Mouse (Mus musculus) erythroblast, embryonic 14.5 days (primary cell): ENCODE data around the gene Mknk2. TPM values are rescaled to one million over a fixed set of nuclear protein-coding genes. Genes with fewer than 3 reads are reported as not detected.

Experiments
- H3K27me3 ChIP-seq: 2 replicates; pipeline ENCODE4 v1.6.1; 2012; ENCODE audit warnings: inconsistent platforms; ENCODE audit not compliant: control insufficient read depth
- H3K36me3 ChIP-seq: 2 replicates; pipeline ENCODE4 v1.6.1; 2012; ENCODE audit warnings: mild to moderate bottlenecking, inconsistent platforms; ENCODE audit not compliant: control insufficient read depth
- H3K4me1 ChIP-seq: 2 replicates; pipeline ENCODE4 v1.6.1; 2012; ENCODE audit warnings: inconsistent platforms; ENCODE audit not compliant: control insufficient read depth
- H3K4me3 ChIP-seq: replicated peaks from 2 replicates; pipeline ENCODE3; 2012; ENCODE audit warnings: moderate library complexity, mild to moderate bottlenecking, inconsistent platforms
- H3K9me3 ChIP-seq: 2 replicates; pipeline ENCODE4 v1.6.1; 2012; ENCODE audit warnings: low read length, inconsistent platforms, mixed read lengths; ENCODE audit not compliant: control insufficient read depth
- GATA1 ChIP-seq: IDR thresholded peaks from 2 replicates; pipeline ENCODE4 v1.6.1; 2012; ENCODE audit warnings: low read length, inconsistent platforms, mixed read lengths
- TAL1 ChIP-seq: IDR thresholded peaks from 3 replicates; pipeline ENCODE4 v1.6.1; 2012; ENCODE audit warnings: low read length, inconsistent platforms, mixed read lengths
- polyA plus RNA-seq: library from polyadenylated mRNA; stranded (reverse); fragments of >175 nt; gene quantifications from 2 replicates; pipeline ENCODE4 v1.2.3, GENCODE M21; 2012

Mknk2 gene
- polyA plus RNA-seq, 1 experiment: 49.1 TPM

DNA sequence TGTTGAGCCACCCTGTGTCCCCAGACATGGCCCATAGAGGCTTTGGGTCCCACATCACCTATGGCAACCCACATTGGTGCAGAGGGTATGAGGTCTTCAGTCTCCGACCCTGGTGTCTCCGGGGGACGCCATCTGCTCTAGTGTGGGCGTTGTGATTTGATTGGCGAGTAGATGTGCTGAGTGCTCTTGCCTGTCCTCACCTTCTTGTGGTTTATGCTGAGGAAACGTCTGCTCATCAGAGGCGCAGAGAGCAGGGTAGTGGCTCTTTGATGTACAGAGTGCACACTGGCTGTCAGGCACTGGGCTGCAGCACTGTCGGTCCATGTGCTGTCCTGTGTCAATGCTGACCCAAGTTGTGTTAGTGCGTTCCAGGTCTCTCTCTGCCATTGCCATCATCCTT lies 49.0 kb downstream of the Mknk2 start:
- Histone ChIP-seq H3K9me3 (no peaks in the 10 kb centered on the region), H3K36me3 (peaks cover 70% of the 10 kb centered on the region), H3K27me3 (no peaks in the 10 kb centered on the region), H3K4me1 (peaks cover 57% of the 10 kb centered on the region), H3K4me3 (no peak overlapping the region)
- TF ChIP-seq TAL1: no peak
- TF ChIP-seq GATA1: no peak

DNA sequence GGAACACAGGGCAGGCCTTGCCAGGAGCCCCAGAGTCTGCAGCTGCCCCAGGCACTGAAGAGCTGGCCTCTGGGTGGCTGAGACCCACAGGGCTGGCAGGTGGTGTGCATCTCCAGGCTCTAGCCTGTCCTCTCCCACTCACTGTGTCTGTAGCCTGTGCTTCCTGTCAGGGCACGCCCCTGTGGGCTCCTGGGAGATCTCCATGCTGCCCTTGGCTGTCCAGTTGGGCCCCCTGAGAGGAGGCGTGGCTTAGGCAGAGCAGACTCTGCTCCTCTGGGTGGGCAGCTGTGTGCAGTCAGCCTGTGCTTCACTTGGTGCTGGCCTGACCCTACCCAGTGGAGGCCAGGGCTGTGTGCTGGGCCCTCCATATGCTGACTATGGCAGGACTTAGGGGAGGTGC lies 50.2 kb downstream of the Mknk2 start:
- Histone ChIP-seq H3K36me3 (peaks cover 64% of the 10 kb centered on the region), H3K4me3 (no peak overlapping the region), H3K9me3 (no peaks in the 10 kb centered on the region), H3K4me1 (peaks cover 68% of the 10 kb centered on the region), H3K27me3 (no peaks in the 10 kb centered on the region)
- TF ChIP-seq GATA1 (no peak), TAL1 (no peak)

DNA sequence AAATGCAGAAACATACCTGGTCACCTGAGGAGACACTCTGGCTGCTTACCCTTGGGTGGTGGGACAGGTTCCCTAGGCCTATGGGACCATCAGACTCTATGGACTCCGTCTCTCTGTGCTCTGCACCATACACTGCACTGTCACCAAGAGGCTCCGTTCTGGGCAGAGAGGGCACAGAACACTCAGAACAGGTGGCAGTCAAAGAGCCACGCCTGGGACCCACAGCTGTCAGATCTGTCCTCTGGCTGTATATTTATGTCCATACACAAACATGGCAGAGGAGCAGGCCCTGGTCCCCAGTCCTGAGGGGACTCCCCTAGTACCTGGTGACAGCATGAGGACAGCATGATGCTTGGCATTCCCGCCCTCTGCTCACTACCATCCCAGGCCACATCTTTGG lies 52.1 kb downstream of the Mknk2 start:
- H3K4me1 ChIP-seq: peaks cover 76% of the 10 kb centered on the region
- no peaks in the 10 kb centered on the region for H3K9me3 ChIP-seq
- H3K4me3 ChIP-seq: no peak overlapping the region
- TF ChIP-seq TAL1: no peak
- no peak for TF ChIP-seq GATA1
- no peaks in the 10 kb centered on the region for H3K27me3 ChIP-seq
- peaks cover 52% of the 10 kb centered on the region for H3K36me3 ChIP-seq

DNA sequence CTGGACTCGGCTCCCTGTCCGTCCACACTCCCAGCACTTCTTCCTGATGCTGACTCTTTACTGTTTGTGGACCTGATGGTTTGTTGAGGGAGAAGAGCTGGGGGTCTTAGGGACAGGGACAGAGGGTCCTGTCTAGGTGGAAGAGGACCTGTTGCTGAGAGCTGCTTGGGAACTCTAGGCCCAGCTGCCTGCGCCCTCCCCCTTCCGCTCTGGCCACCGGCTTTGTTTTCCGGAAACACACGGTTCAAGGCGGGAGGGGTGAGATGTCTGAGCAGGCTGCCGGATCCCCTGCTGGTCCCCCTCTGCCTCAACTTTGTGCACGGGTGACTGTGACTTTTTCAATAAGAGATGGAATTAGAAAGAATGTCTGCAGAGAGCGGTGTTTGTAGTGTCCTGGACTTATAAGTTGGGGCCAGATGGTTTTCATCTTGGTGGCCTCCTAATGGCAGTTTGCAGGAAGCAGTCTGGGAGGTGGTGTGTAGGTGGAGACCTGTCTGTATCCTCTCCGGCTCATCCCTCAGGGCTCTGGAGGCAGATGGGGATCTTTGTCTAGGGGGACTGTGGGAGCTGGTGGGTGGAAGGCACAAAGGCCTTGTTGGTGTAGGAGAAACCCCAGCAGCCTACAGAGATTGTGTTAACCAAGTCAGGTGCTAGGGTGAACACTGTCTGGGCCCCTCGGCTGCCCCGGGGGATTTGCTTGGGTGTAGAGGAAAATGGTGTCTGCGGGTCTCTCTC lies 54.3 kb downstream of the Mknk2 start:
- Histone ChIP-seq H3K27me3 (no peaks in the 10 kb centered on the region), H3K9me3 (no peaks in the 10 kb centered on the region), H3K4me1 (peaks cover 77% of the 10 kb centered on the region), H3K36me3 (peaks cover 32% of the 10 kb centered on the region), H3K4me3 (peak overlapping the region; percentile 73)
- TF ChIP-seq TAL1: no peak
- no peak for TF ChIP-seq GATA1

DNA sequence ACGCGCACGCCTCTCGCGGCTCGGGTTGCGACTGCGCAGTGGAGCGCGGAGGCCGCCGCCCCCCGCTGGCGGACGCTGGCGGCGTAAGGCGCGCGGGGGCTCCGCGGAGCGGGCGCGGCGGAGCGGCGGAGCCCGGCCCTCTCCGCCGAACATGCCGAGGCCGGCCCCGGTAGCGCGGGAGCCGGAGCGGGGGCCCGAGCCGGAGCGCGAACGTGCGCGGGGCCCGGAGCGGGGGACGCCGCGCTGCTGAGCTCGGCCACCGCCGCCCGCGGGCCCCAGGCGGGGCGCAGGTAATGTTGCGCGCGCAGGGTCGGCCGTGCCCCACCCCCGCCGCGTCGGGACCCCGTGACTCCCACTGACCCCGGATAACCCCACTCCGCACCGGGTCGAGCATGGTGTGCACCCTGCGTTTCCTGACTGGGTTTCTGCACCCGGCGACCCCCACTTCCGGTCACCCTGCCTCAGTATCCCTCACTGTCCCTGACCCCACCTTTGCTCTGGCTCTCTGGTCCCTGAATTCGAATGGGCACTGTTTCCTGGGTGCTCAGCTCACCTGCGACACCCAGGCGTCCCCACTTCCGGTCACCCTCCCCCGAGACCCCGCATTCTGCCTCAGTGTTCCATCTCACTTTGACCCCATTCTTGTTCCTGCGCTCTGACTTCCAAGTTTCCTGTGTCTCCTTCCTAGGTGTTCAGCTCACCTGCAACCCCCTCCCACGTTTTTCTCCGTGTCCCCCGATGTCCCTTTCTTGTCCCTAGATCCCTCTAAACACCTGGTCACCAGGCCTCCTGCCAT lies 55.1 kb downstream of the Mknk2 start, which contains the start of gene Csnk1g2:
TSS of gene Csnk1g2 (plus strand) at position 178 of the 796 bp plus-strand sequence.
- Histone ChIP-seq H3K9me3 (no peaks in the 10 kb centered on the region), H3K27me3 (no peaks in the 10 kb centered on the region), H3K4me3 (peak within 1 kb of the TSS; percentile 73), H3K4me1 (peaks cover 76% of the 10 kb centered on the region), H3K36me3 (peaks cover 30% of the 10 kb centered on the region)
- no peak for TF ChIP-seq TAL1
- TF ChIP-seq GATA1: no peak

DNA sequence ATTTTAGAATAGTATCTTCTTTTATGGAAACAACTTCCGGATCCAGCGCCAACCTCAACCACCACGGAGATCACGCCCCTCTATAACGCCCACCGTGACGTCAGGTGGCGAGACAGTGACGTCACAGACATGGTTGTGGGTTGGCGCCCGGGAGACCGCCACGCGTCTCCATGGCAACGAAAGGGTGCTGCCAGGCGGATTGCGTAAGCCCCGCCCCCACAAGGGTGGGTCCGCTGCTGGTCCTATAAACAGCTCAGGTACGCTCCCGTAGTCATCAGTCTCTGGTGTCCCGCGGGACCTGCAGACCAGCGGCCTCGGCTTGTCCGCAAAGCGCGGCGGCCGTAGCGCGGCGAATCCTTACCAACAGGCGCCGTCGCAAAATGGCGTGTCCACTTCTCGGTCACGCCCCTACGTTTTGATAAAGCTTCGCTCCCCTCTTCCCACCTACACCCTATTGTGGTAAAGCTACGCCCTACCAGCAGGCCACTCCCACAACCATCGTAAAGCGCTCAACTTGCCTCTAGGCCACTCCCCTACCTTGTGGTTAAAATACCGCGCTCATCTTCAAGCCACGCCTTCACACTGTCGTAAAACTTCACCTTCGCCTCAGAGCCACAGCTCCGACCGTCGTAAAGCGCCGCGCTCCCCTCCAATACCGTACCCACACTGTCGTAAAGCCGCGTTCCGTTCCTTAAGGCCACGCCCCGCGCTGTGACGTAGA lies 55.8 kb downstream of the Mknk2 start:
- Histone ChIP-seq H3K4me3 (peak overlapping the region; percentile 73), H3K27me3 (no peaks in the 10 kb centered on the region), H3K36me3 (peaks cover 26% of the 10 kb centered on the region), H3K9me3 (no peaks in the 10 kb centered on the region), H3K4me1 (peaks cover 68% of the 10 kb centered on the region)
- TF ChIP-seq TAL1 (no peak), GATA1 (no peak)

DNA sequence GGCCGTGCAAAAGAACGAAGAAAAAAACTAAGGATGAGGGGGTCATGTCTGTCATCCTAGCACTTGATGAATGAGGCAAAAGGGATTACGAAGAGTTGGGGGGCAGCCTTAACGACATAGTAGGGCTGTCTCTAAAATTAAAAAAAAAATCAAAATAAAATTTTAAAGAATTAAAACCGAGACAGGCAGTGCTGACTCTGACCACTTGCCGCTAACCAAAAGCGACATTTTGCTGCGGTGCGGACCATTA lies 56.3 kb downstream of the Mknk2 start:
- Histone ChIP-seq H3K4me3 (peak overlapping the region; percentile 73), H3K9me3 (no peaks in the 10 kb centered on the region), H3K4me1 (peaks cover 67% of the 10 kb centered on the region), H3K27me3 (no peaks in the 10 kb centered on the region), H3K36me3 (peaks cover 26% of the 10 kb centered on the region)
- TF ChIP-seq TAL1 (no peak), GATA1 (no peak)

DNA sequence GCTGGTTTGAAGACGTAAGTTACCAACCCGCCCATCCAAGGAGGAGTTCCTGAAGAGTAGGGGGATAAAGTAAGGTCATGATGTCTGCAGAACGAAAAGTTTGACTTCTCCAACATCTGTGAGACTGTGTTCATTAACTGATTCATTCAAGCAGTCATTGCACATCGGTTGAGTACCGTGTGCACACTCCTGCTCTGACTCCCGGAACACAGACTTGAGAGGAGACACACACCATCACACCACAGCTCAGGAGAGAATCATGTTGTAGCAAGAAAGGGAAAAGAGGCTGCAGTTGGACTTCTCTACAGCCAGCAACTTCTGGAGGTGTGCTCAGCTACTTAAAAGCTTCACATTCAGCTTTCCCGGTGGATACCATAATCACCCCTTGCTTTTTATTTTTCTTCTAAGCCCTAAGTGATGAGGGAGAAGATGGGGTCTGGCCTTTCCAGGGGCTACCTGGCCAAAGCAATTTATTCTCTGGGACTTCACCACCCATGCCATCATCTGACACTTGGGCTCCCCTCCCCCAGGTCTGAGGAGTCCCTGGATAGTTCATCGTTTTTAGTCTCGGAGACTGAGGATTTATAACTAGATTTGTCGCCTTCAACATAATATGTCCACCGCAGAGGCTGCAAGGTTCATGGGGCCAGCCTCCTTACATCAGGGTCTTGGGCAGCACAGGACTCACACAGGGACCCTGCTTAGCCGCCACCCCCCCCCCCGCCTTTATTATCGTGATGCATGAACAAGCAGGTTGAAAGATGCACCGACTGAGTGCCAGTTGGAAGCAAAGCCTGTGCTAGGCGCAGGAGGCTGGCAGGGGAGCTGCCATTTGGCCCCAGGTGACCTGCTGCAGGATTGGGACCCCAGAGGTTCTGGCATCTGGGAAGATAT lies 56.9 kb downstream of the Mknk2 start:
- H3K9me3 ChIP-seq: no peaks in the 10 kb centered on the region
- H3K4me1 ChIP-seq: peaks cover 65% of the 10 kb centered on the region
- TF ChIP-seq GATA1: no peak
- TF ChIP-seq TAL1: no peak
- peak overlapping the region; percentile 73 for H3K4me3 ChIP-seq
- H3K27me3 ChIP-seq: no peaks in the 10 kb centered on the region
- peaks cover 29% of the 10 kb centered on the region for H3K36me3 ChIP-seq
